Mouse (Mus musculus) embryo, embryonic 9.5 days (tissue): ENCODE results near the gene Col9a1.
A peak's percentile ranks its signal among the peaks of the same experiment; 100 is the strongest.

Source experiments
- DNase-seq: peaks from one replicate; pipeline ENCODE4 v3.0.0-alpha.2; 2017; ENCODE audit errors: extremely low spot score

The Col9a1 gene

GRCm38 (mm10) chr1:24222231-24222630, 44.8 kb downstream of the Col9a1 start:
- DNase-seq: no peak

- DNase-seq: no peak
Observed at GRCm38 (mm10) chr1:24222981-24223612, 45.7 kb downstream of the Col9a1 start.

DNA sequence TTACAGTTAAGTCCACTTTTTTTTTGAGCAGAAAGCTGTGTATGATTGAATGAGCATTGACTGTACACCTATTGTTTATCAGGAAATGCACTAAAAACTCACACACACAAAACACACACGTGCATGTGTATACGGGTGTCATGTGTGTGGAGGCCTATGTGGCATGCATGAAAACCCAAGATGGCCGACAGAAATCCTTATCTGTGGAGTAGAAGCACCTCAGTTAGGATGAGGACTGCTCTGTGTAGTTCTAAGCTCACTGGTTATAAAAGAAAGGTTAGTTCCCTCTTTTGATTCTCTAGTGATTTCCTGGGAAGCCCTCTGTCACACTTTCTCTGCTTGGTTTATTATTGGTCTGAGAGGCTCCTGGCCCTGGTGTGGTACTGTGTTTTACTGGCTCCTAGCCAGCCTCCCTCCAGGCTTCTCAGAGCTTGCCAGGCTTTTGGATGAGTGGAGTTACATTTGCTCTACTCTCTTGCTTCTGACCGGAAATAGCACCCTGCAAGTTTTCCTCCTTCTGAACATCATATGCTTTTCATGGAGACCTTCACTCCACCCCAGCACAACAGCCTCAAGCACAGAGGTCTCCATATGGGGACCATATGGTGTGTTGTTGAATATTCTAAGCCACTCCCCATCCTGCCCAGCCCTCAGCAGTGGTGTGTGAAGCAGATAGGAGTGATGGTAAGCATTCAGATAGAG, 48.6 kb downstream of the Col9a1 start:
- peak; percentile 31 for DNase-seq

DNA sequence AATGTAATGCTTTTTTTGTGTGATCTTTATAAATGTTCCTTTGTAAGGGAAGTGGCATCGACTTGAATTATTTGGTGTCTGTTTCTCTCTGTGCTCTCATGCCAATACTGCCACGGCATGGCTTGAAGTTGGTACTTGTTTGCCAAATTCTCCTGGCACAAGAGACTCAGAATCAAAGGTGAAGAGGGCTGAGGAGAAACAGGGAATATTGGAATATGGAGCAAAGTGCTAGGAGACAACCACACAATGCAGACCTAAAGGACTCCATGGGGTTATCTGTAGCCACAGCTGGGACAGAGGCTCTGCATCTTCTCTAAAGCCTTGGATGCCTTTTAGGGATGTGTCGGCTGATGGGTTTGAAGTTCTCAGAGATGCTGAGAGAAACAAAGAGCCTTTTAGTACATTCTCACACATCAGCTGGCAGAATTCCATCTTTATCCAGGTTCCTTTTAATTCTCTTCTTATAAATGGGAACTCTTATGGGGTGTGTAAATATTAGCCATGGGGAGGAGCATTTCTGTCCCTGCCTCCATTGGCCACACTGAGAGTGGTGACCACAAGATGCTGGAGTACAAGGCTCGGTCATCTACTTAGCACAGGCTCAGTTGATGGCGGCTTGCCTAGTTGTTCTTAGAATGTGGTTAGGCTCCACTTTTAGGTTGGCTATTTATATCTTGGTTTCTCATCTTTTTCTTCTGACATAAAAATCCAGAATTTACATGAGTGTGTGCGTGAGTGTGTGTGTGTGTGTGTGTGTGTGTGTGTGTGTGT, 49.7 kb downstream of the Col9a1 start:
- DNase-seq: no peak

- no peak for DNase-seq
Observed at GRCm38 (mm10) chr1:24229552-24229951, 52.1 kb downstream of the Col9a1 start.

GRCm38 (mm10) chr1:24230428-24230827, 53.0 kb downstream of the Col9a1 start:
- peak; percentile 42 for DNase-seq

- DNase-seq: no peak
Observed at GRCm38 (mm10) chr1:24231504-24232270, 54.3 kb downstream of the Col9a1 start.

GRCm38 (mm10) chr1:24236330-24236729, 58.9 kb downstream of the Col9a1 start:
- DNase-seq: no peak

DNA sequence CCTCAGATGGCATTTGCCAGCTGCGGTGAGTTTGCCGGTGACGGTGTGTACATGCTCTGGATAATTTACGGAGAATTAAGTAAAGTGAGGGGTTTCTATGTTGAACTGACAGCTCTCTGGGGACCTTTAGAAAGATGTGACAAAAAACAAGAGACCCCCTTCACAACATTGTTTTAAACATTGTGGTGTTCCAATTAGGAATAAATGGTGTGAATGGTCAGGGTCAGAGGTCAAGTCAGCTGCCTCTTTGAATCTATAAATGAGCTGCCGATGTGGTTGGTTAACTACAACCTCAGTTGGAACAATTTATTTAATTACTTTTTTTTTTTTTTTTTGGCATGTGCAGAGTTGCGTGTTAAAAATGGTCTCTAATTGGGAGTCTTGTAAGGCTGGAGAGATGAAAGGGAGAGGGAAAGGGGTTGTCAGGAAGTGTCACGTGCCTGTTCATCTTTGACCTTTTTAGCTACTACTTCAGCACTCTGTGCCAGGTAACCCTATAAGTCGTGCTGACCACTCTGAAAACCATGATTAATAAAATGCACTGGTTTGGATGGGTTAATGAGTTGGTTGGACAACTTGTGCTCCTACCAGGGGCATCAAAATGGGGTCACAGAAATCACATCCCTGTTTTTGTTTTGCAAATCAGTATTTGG, 62.8 kb downstream of the Col9a1 start:
- no peak for DNase-seq

- no peak for DNase-seq
Observed at GRCm38 (mm10) chr1:24244931-24245330, 67.5 kb downstream of the Col9a1 start.

DNA sequence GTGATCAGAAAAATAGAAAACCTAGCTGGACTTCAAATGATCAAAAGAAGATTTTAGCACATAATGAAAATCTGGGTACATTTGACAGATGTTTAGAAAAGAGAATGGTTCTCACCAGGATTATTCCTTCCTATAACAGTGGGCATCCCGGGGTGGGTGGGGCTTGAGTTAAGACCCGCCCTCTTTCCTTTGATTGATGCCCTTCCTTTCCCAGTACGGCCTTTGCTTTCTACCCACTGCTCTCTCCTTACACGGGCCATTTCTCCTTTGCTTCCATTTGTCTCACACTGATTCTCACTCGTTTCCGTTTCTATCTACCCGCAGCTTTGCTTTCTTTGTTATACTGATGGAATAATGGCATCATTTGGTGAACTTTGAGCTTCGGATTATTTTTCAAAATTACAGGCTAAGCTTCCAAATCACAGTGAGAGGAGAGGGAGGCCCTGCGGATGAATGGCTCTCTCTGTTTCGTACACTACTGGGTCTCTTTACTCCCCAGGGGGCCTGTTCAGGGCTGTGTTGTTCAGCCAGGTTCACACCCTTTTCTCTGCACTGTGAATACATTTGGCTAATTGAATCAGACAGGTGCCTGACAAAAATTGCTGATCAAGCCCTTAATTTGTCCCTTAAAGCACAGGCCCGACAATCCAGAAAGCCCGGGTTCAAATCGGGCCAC, 68.4 kb downstream of the Col9a1 start:
- no peak for DNase-seq

GRCm38 (mm10) chr1:24248294-24249104, 71.1 kb downstream of the Col9a1 start:
- no peak for DNase-seq

GRCm38 (mm10) chr1:24249105-24249664, 71.8 kb downstream of the Col9a1 start:
- DNase-seq: peak; percentile 34

DNA sequence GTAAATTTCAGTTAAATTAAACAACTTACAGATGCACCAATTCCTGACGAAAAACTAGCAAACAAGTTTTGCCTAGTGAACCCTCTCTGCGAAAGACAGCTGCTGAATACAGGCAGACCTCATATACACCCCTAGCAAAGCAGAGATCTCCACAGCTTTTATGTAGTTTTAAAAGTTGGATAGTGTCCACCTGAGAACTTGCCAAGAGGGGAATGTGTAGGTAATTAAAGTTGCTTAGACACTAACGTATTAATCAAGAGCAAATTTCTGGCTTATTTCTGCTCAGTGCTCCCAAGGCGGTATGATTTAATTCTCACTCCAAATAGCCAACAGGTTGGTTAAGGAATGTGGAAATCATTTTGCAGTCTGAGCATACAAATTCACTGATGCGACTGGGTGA, 80.6 kb downstream of the Col9a1 start:
- no peak for DNase-seq

GRCm38 (mm10) chr1:24259419-24259818, 82.0 kb downstream of the Col9a1 start:
- DNase-seq: no peak

DNA sequence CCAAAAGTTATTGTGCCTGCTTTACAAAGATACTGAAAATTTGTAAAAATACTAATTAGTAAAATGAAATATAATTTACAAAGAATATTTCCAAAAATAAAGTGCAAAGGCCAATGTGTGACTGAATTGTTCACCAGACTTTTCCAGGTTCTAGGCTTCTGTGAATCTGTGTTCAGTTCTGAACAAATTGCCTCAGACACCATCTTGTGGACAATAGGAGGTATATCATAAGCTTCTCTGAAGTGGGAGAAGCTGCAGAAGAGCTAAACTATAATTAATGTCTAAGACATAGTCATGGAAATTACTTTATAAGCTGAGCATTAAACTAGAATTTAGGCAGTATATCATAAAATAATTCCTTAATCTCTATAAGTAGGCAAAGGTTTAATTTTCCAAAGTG, 83.8 kb downstream of the Col9a1 start:
- DNase-seq: no peak

DNA sequence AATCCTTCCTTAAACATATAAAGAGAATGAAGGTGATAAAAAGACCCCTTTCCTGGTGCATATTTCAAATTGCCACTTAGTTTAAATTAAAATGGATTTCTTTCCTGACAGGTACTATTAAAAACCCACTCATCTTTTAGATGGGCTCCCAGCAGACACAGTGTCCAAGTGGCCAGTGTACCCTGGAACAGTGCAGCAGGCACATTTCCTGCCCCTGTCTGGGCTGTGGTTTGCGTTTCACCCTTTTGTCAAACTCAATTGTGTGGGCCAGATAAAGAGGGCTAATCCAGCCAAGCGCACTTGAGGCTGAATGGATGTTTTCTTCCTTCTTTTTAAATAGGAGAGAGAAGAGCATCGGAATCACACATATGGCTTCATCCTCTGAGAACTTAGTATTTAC, 89.6 kb downstream of the Col9a1 start:
- DNase-seq: no peak

GRCm38 (mm10) chr1:24286360-24286759, 109.0 kb downstream of the Col9a1 start:
- DNase-seq: no peak

DNA sequence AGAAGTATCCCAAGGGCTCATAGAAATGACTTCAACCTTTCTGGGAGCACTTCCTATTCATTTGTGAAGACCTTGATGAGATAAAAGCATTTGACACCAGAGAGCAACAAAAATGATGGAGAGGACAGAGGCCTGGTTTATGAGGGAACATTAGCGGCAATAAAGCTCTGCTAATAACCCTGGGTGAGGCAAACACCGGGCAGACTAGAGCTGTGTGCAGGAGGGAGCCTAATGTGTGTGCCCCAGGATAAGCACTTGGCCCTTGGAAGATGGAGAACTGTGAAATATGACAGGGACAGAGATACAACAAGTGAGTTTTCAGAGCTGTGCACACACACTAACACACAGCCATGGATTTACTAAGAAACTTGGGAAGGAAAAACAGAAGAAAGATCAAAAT, 115.1 kb downstream of the Col9a1 start:
- no peak for DNase-seq
